Mouse (Mus musculus): Measurements from ENCODE around the gene Tmem256.

DNA sequence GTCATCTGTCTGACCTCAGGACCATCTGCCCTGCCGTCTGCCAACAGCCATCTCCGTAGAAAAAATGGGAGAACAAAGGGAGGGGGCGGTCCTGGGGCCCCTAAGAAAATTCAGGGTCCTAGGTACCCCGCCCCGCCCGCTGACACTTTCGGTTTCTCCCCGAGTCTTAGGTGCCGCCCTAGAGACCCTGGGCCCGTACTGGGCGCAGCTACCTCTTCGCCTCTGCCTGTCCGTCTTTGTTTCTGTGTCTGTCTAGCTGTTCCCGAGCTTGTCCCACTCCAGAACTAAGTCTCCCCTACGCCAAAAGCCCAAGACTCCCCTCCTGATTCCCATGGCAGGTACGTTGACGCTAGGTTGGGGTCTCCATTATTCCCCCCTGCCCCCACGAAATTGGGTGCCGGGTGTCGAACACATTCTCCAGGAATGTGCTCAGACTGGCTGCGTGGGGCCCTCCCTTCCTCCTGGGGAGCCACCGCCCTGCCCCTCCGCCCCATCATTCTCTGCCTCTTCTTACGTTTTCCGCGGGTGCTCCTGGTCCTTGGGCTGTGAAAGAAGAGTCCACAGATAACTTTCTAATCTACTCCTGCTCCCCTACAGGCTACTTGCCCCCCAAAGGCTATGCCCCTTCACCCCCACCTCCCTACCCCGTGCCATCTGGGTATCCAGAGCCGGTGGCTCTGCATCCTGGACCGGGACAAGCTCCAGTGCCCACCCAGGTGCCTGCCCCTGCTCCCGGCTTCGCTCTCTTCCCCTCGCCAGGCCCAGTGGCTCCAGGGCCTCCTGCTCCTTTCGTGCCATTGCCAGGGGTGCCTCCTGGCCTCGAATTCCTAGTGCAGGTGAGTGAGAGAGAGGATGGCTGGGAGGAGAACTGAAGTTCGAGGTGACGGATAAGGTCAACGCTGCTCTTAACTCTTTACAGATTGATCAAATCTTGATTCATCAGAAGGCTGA lies 8.7 kb downstream of the Tmem256 start:
- TF ChIP-seq POLR2A (IDR thresholded peaks at IDR 0.05; ENCODE audit: low read depth, low read length) (peak; percentile 56; the same call in 1 of the 2 replicates), CTCF (IDR thresholded peaks at IDR 0.05; ENCODE audit: borderline replicate concordance, insufficient read depth, low read length) (no peak)

All from embryonic fibroblast, embryonic 13.5 days (primary cell).